Mouse (Mus musculus): ENCODE results near the gene Vsig1. TPM values are rescaled to one million over a fixed set of nuclear protein-coding genes. Genes with fewer than 3 reads are reported as not detected.
A peak's percentile ranks its signal among the peaks of the same experiment; 100 is the strongest.

Gene Vsig1
- total RNA-seq (2021), result not detected

DNA sequence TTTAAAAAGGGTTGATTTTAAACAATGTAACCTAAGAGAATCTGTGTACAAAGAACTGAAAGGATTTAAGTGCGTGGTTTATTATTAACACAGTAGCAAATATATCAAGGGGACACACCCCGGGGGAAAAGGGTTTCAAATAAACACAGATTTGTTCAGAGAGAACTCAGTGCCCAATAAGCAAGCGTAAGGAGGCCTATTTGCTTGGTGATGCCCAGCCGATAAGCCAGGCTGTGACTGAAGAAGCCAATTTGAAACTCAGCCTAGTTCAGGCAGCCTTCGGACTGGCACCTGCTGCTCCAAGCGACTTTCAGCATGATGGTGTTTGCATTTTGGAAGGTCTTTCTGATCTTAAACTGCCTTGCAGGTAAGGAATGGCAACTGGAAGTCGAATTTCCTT, at the start of gene Vsig1:
Gene Vsig1, plus strand, starts transcription at position 249 of the 400 bp plus-strand sequence.
- no peak for DNase-seq (ENCODE audit: low spot score in 2 of 2)
- intact Hi-C loops (cut with DNase I), result no loop called here

DNA sequence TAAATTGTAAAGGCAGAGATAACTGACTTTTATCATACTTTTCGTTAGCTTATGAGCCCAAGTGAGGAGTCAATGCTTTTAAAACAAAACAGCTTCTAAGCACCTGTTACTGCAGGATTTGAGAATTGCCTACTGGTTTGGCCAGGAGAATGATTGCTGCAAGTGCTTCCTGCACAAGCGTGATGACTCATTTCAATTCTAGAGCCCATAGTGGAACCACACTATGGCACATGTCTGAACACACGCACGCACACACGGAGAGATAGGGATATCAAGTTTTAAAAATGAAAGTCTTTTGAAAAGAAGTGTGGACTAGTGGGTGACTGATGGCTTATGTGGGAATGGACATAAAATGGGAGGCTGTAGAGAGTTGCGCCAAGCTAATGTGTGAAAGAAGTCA, 44.6 kb upstream of the Vsig1 start:
- DNase-seq (ENCODE audit: low spot score in 2 of 2), result no peak
- intact Hi-C loops (cut with DNase I), result no loop called here

- intact Hi-C loops (cut with DNase I), result no loop called here
- DNase-seq (ENCODE audit: low spot score in 2 of 2), result no peak
These were observed 44.0 kb upstream of the Vsig1 start for GRCm38 (mm10) chrX:140863431-140863830.

GRCm38 (mm10) chrX:140887193-140887592, 20.2 kb upstream of the Vsig1 start:
- no peak for DNase-seq (ENCODE audit: low spot score in 2 of 2)
- intact Hi-C loops (cut with DNase I), result no loop called here

DNA sequence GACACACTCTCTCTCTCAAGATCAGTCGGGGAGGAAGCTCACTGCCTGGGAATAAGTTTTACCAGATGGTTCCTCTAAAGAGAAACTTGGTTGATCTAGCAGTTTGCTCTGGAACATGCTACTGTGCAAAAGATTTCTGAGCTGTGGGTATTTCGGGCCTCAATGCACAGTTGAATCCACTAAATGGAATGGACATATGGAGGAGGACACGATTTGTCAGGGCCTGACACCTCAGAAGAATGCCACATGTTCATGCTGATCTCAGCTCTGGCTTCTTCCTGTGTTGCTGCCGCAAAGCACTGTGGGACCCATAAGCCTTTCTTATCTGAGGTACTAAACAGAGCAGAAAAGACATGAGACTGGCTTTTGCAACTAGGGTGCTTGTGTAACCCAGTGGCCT, 15.6 kb upstream of the Vsig1 start:
- intact Hi-C loops (cut with DNase I), result no loop called here
- peak; percentile 5 to 10 for DNase-seq (ENCODE audit: low spot score in 2 of 2)

GRCm38 (mm10) chrX:140903487-140903886, 3.9 kb upstream of the Vsig1 start:
- intact Hi-C loops (cut with DNase I), result no loop called here
- no peak for DNase-seq (ENCODE audit: low spot score in 2 of 2)

DNA sequence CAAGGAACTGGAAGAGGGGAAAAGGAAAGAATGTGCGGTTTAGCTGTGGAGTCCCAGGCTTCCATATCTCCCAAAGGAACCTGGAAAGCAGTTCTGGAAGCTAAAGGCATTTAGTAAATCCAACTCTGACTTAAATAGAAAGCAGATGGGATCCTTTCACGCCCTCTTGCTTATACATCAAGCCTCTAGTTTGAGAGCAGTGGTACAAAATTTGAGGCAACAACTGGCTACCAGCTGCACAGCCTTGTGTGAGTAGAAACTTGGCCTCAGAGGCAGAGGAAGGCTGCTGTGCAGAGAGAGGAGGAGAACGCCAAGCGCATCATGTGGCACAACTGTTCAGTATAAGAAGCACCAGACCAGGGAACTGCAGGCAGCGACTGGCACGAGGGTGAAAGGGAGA, 13.9 kb downstream of the Vsig1 start:
- intact Hi-C loops (cut with DNase I), result no loop called here
- DNase-seq (ENCODE audit: low spot score in 2 of 2), result no peak

DNA sequence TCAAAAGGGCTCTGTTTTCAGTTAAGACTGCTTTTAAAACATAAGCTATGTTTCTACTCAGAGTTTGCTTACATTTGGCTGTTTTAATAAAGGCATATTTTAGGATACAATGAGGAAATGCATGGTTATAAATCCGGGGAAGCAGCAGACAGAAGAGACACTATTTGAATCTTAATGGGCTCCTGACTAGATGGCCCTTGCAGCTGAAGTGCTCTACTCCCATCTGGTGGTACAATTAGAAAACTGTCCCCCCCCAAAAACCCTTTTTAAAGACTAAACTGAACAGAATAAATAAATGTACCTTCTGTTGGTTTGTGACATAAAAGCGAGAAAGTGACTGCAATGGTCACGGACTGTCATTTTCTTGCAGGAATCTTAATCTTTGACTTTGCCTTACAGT, 24.7 kb downstream of the Vsig1 start:
- intact Hi-C loops (cut with DNase I), result loop anchor here (5.0 kb wide), 1 partner anchor 440 kb away; no protein-coding TSS in a partner anchor
- no peak for DNase-seq (ENCODE audit: low spot score in 2 of 2)

DNA sequence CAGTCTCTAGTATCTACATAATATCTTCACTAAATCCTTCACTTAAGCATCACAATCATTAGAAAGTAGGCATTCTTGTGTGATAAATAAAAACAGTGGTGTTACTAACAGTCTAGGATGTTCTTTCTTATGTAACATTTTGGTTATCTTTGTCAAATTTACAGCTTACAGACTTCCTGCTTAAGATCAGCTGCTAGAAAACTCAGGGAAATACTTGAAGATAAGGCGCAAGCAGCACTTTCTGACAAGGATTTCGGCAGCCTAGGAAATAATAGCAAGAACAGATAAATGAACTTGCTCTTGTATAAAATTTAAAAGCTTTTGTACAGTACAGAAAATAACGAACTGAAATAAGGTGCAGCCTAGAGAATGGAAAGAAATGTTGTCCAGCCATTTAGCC, 25.9 kb downstream of the Vsig1 start:
- intact Hi-C loops (cut with DNase I), result loop anchor here (5.0 kb wide), 1 partner anchor 441 kb away; no protein-coding TSS in a partner anchor
- DNase-seq (ENCODE audit: low spot score in 2 of 2), result no peak

- no peak for DNase-seq (ENCODE audit: low spot score in 2 of 2)
- intact Hi-C loops (cut with DNase I), result no loop called here
These were observed 28.9 kb downstream of the Vsig1 start for GRCm38 (mm10) chrX:140936271-140936670.

GRCm38 (mm10) chrX:140953618-140954017, 46.2 kb downstream of the Vsig1 start:
- intact Hi-C loops (cut with DNase I), result no loop called here
- DNase-seq (ENCODE audit: low spot score in 2 of 2), result no peak

DNA sequence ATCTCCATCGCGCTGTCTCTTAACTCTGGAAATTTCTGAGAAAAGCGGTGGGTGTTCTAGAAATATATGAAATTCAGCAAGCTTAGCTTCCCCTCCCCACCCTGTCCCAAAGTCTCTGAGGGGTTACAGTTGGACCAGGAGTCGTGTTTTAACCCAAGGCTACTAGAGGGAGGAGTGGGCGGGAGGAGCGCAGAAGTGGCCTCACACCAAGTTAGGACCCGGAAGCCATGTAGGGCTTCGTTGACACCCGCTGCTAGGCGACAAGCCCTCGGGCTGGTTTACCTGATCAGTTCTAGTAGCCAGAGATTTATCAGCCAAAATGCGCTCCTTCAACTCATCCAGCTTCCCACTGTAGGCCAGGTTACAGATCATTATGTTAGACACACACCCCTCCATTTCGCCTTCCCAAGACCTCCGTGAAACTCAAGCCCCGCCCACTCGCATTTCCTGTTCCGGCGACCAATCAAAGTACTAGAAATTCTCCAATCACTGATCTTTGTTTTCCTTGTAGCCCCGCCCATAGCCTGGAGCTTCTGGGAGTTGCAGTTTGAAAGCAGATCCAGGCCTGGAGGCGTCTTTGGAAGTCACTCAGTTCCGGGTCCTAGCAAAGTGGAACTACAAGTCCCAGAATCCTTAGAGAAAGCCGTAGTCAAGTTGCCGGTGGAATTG, 49.0 kb downstream of the Vsig1 start, which contains the start of the genes Psmd10 and Atg4a:
Gene Psmd10, minus strand, starts transcription at position 457 of the 669 bp plus-strand sequence.
Gene Atg4a, plus strand, starts transcription at position 636 of the 669 bp plus-strand sequence.
- DNase-seq (ENCODE audit: low spot score in 2 of 2), result peak; percentile 83 to 89
- intact Hi-C loops (cut with DNase I), result no loop called here

DNA sequence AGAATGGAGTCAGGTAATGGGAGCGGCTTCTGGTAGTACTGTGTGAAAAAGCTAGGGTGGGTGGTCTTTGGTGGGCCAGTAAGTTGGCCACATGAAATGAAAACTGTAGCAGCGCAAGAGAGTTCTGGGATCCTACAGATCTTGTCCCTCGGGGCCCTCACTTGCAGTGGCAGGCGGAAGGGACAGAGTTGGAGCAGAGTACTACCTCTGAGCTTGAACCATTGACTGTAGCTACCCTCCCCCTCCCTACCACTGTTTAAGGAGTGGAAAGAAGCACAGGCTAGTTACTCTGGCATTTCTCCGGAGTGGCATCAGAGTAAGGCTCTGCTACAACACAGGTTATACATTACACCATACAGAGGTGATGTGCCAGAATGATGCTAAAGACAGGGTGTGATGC, 49.6 kb downstream of the Vsig1 start:
- intact Hi-C loops (cut with DNase I), result no loop called here
- DNase-seq (ENCODE audit: low spot score in 2 of 2), result no peak

GRCm38 (mm10) chrX:140978943-140979342, 71.5 kb downstream of the Vsig1 start:
- DNase-seq (ENCODE audit: low spot score in 2 of 2), result no peak
- intact Hi-C loops (cut with DNase I), result no loop called here

GRCm38 (mm10) chrX:140979546-140979945, 72.1 kb downstream of the Vsig1 start:
- peak; percentile 18 to 26 for DNase-seq (ENCODE audit: low spot score in 2 of 2)
- intact Hi-C loops (cut with DNase I), result no loop called here

DNA sequence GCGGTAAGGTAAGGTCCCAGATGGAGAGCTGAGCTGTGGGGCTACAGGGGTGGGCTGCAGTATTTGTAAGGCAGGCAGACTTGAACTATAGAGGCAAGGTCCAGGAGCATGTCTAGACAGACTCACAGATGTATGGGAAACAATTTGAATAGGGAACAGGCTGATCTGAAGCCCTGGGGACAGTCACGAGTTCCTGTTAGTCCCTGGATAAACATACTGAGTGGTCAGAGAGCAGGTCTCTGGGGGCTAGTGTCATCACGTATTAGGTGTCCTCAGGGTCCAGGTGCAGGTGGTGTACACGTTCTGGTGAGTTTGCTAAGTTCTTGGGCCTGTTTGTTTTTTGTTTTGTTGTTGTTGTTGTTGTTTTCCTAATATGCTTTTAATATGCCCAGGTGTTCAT, 72.8 kb downstream of the Vsig1 start:
- no peak for DNase-seq (ENCODE audit: low spot score in 2 of 2)
- intact Hi-C loops (cut with DNase I), result no loop called here

GRCm38 (mm10) chrX:140983206-140983960, 76.0 kb downstream of the Vsig1 start:
- no peak for DNase-seq (ENCODE audit: low spot score in 2 of 2)
- intact Hi-C loops (cut with DNase I), result no loop called here

- intact Hi-C loops (cut with DNase I), result no loop called here
- no peak for DNase-seq (ENCODE audit: low spot score in 2 of 2)
These were observed 77.4 kb downstream of the Vsig1 start for GRCm38 (mm10) chrX:140984795-140985194.

DNA sequence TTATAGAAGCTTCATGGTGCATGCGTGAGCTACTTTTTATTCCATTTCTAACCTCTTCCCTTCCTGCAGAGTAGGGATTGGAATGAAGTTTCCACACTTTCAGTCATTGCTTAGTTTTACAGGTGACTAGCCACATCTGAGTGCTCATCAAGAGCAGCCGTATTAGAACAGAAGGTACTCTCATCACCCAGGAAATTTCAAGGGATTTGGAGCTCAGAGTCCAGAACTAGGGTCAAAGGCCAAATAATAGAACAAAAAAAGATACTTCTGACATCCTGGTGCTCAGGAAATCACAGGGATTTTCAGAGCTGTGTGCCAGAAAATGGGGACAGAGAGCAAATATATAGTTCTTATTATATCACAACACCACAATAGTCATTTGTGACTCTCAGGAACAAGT, 77.8 kb downstream of the Vsig1 start:
- no peak for DNase-seq (ENCODE audit: low spot score in 2 of 2)
- intact Hi-C loops (cut with DNase I), result no loop called here

Measured in left cerebral cortex, postnatal 36 days (tissue).